Mouse (Mus musculus): ENCODE measurements at regions not wholly inside any gene's neighbourhood (a gene's known extent, or its start where the extent isn't known, plus 50 kb on each side); places are given as distances from the start of the nearest gene placed in this dataset.
"Not testable (repeated sequence)": the region's sequence is repeated elsewhere in the genome, so short reads cannot be mapped to it uniquely, and the experiment has no call there.

DNA sequence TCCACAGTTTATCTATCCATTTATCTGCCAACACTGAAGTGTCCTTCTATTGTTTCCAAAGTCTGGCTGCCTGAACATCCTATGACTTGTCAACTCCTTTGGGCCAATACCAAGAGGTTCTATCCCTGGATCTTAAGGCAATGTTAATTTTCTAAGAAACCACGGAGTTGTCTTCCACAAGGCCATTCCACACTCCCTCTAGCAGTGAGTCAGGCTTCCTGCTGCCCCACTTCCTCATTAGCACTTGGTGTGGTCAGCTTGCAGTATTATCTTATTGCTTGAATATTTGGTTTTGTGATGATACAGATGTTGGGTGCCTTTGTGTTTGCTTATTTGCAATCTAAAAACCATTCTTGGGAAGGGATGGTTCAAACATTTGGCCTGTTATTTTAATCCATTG is 87.5 kb upstream of the Ppp2r2d start:
- intact Hi-C loops (cut with DNase I), result no loop called here
- no peak for DNase-seq (ENCODE audit: low spot score in 2 of 2)

DNA sequence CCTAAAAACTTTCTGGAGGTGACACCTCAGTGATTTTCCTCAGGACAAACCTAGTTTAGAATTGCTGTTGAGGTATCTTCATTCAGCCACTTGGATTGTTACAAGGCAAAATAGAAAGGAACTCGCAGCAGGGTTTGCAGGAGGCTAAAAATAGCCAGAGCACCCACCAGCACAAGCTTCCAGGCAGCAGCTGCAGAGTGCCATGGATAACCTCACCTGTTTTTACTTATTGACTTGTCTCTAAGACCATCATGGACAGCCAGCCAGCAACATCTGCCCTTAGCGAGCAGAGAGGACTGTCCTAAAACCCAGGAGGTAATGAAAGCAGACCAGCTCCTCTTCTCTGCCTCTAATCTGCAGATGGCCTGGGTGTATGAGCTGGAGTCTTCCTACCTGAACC is 97.4 kb upstream of the Ppp2r2d start:
- DNase-seq (ENCODE audit: low spot score in 2 of 2), result peak in 1 of 2 experiments; percentile 6
- intact Hi-C loops (cut with DNase I), result no loop called here

DNA sequence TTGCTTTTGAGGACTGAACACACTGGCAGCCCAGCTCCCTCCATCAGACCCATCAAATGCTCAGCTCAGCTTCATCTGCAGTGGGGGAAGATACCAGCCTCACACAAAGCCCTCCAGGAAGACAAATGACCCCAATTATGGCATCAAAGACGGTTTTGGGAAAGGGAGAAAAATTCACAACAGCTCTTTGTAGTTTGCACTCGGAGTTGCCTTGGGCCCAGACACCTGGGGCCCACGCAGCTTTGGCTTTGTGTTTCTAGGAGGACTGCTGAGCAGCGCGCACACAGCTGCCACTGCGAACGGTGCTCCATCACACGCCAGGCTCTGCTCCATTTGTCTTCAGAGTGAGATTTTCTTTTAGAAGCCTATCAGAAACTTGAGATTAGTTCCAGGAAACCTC is 99.3 kb upstream of the Ppp2r2d start:
- intact Hi-C loops (cut with DNase I), result no loop called here
- no peak for DNase-seq (ENCODE audit: low spot score in 2 of 2)

DNA sequence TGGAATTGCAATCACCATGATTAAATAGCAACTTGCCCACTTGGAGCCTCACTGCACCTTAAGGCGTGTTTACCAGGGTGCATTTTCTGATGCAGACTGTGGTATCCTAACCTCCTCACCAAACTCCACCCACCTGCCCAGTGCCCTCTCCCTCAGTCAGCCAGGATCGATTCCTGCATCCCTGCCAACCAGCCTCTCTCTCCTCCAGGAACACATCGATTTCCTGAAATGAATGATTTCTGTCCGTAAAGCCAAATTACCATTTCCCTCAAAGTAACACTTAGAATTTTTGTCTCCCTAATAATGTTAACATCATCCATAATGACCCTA is 103.4 kb upstream of the Ppp2r2d start:
- intact Hi-C loops (cut with DNase I), result no loop called here
- DNase-seq (ENCODE audit: low spot score in 2 of 2), result no peak

DNA sequence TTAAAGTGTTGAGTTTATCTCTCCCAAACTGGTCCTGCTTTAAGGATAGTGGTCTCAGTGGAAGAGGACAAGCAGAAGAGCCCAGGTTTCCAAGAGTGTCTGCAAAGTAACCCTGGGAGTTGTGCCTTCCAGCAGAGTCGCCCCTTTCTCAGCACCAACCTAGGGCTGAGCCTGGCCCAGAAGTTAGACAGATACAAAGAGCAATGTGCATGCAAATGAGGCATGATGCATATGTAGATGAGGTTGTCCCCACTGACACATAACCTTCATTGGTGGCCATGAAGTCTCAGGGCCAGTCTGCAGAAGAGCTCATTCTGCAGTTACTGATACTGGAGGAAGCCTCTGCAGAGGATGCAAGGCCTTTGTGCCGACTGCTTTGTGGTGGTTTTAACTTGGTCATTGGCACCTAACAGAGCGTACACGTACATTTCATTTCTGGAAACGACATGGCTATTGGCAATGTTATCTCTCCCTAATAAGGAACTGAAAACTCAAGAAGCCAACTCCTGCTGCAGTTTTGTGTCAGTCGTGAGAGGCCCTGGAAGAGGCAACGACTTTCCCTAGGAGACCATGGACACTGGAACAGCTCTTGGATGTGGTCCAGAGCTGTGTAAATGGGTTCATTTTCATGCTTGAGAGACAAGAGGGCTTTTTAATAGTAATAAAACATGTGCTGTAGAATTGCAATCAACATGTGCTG is 103.9 kb upstream of the Ppp2r2d start:
- DNase-seq (ENCODE audit: low spot score in 2 of 2), result no peak
- intact Hi-C loops (cut with DNase I), result no loop called here

DNA sequence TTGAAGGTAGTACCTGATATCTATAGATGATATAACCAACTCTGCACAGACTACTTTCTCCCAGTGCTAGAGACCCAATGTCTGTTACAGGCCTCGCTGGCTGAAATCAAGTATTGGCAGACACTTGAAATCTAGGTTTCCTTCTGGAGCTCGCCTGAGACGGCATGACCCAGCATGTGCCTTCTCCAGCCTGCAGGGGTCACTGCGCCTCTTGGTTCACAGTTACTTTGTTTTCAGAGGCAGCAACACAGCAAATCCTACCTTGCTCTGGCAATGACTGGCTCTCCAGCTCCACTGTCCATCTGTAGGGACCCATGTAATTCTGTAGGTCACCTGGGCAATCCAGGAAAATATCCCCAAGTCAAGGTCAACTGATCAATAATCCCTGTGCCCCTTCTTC is 111.6 kb upstream of the Ppp2r2d start:
- intact Hi-C loops (cut with DNase I), result loop anchor here (1.0 kb wide), 1 partner anchor 93 kb away; no protein-coding TSS in a partner anchor

DNA sequence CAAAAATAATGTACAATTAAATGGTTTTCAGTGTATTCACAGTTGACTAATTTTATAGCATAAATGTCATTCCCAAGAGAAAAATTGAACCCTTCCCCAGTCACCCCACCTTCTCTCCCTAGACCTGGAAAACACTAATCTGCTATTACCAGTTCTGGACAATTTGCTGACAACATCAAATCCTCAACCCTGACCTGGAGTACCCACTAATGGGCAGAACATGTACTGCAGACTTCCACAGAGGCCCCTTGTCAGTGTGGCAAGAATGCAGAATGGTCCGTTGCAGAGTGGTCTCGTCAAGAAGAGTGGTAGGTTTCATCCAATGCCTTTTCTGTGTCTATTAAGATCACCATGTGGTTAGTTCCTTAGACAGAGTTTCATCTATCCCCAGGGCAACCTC is 121.0 kb upstream of the Ppp2r2d start:
- intact Hi-C loops (cut with DNase I), result loop anchor here (5.0 kb wide), 1 partner anchor 283 kb away; no protein-coding TSS in a partner anchor

More for the DNA sequence above, 111.6 kb upstream of the Ppp2r2d start:
- DNase-seq (ENCODE audit: low spot score in 2 of 2), result peak; percentile 30 to 49

DNA sequence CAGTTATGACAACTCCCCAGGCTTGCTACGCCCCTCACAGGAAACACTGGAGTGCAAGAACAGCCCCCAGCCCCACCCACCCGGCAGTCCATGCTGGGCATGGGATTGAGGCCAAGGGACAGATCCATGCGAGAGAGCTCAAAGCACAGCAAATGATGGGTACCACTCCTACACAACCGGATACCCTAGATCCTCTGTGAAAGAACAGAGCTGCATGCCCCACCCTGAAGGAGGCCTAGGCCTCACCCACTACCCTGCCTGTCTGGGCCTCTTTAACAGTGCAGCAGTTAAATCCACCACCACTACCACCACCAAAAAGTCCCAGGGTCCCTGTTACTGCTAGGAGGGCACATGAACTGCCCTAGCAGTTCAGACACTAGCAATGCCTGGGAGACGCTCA is 126.3 kb upstream of the Ppp2r2d start:
- intact Hi-C loops (cut with DNase I), result loop anchor here (5.0 kb wide), 1 partner anchor 277 kb away; no protein-coding TSS in a partner anchor
- DNase-seq (ENCODE audit: low spot score in 2 of 2), result no peak

More for the DNA sequence above, 121.0 kb upstream of the Ppp2r2d start:
- no peak for DNase-seq (ENCODE audit: low spot score in 2 of 2)

DNA sequence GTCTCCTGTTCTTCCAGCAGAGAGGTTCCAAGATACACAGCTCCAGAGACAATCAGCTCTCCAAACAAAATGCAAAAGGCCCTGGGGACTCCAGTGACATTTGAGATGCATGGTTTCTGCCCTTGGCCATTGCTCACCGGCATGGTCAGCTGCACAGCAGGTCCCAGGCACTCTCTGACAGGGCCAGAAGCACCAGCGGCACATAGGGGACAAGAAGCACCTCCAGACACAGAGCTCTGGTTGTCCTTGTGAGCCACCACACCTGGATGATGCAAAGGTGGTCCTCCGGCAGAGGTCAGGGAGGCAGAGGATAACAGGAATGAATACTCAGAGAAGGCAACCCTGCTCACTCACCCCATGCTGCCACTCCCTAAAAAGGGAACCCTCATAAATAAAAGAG is 126.8 kb upstream of the Ppp2r2d start:
- intact Hi-C loops (cut with DNase I), result no loop called here
- no peak for DNase-seq (ENCODE audit: low spot score in 2 of 2)

DNA sequence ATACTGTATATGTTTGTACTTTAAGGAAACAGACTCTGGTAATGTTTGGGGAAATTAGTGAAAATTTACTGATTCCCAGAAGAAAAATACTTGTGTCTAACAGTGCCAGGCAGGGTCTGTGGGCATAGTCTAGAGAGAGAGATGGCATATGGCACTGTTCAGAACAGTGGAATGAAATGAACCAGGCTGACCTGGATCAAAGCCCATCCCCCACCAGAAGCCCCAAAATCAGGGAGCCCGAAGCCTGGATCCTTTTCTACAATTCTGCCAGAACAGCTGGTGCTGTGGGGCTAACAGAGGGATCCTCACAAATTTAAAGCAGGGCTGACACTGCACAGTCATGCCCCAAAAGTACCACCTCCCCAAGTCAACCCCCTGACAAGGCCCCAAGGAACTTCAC is 131.1 kb upstream of the Ppp2r2d start:
- intact Hi-C loops (cut with DNase I), result no loop called here
- no peak for DNase-seq (ENCODE audit: low spot score in 2 of 2)

DNA sequence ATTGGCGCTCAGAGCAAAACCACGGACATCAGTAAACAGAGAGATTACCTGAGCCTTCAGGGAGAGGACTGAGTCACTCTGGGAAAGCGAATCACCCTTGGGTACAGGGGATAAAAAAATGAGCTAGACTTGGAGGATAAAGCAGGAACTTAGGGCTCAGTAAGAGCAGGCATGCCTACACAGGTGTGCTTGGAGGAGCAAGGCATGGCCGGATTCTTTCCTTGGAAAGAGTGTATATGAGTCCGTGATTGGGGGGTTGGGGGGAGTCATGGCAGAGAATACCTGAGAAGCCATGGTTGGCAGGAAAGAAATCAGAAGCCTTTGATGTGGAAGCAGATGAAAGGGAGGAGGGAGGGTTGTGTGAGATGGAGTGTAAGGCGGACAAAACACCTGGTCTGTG is 137.5 kb upstream of the Ppp2r2d start:
- intact Hi-C loops (cut with DNase I), result no loop called here
- DNase-seq (ENCODE audit: low spot score in 2 of 2), result no peak

DNA sequence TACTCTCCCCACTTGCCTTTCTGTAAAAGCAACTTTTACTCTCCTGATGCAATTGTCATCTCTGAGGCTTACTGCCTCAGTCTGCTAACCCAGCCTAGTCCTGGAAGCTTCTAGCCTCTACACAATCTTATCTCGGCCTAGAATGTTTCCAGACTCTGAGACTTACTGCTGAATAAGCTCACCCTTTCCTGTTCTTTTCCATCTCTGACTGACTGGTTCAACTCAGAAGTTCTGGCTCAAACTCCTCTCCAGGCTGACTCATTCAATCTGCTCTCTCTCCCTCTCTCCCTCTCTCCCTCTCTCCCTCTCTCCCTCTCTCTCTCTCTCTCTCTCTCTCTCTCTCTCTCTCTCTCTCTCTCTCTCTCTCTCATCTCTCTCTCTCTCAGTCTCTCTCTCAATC is 146.3 kb upstream of the Ppp2r2d start:
- DNase-seq (ENCODE audit: low spot score in 2 of 2); intact Hi-C loops (cut with DNase I): not testable (repeated sequence)

DNA sequence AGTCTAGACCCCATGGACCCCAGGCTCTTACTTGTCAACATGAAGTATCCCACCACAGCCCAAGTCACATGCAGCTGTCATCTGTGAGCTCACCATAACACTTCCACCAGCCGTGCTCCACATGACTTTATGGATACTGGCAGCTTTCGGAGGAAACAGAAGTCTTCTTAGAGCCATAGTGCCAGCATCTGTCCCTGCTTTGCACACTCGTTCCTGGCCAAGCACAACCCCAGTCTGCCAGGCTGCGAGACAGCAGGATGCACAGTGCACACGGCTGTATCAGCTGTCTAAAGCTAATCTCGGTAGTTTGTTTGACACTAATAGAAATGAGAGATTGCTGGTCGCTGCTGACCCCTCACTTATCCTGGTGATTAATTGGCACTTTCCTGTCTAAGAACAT is 163.7 kb upstream of the Ppp2r2d start:
- peak in 1 of 2 experiments; percentile 18 for DNase-seq (ENCODE audit: low spot score in 2 of 2)
- intact Hi-C loops (cut with DNase I), result no loop called here

DNA sequence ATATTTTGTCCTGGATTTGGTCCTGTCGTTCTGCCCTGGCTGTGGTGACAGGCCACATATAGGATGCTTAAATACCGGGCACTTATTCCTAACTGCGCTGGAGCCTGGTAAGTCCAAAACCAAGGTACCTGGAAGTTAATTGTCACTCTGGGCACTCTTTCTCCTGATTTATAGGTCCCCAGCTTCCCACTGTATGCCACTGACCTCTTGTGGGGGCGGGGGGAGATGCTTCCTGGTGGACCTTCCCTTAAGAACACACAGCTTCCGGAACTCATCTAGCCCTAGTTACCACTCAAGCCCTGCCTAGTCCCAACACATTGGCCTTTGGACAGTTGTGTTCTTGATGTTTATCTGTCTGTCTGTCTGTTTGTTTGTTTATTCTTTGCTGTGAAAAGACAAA is 165.3 kb upstream of the Ppp2r2d start:
- intact Hi-C loops (cut with DNase I), result no loop called here
- no peak for DNase-seq (ENCODE audit: low spot score in 2 of 2)

DNA sequence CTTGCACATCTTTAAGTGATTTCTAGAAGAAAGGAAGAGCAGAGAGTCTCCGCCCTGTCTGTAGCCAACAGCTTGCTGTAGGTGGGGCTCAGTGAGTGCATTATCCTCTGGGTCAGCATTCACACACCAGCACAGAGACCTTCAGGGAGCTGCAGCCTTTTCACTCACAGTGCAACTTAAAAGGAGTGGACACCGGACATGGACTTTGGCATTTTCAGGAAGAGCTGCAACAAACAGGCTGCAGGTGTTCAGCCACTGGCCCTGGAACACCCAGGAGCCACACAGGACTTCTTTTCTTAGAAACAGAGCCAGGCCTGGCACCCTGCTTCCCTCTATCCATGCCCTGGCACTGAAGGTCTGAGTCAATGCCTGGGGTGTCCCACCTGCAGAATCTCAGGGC is 166.3 kb upstream of the Ppp2r2d start:
- DNase-seq (ENCODE audit: low spot score in 2 of 2), result no peak
- intact Hi-C loops (cut with DNase I), result no loop called here

DNA sequence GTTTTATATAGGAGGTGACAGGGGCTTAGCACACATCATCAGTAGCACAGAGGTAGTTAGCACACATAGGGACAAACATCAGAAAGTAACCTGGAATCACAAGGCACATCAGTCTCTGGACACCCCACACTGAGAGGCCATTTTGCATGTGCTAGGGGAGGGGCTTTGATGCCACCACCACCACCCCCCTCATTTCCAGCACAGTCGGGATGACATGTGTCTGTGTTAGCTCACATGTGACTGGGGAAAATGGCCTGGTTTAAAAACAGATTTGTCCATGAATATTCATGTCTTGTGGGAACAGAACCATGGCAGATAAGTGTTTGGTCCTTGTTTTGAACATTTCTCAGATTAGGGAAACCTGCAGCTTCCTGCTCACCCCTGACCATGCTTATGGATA is 172.9 kb upstream of the Ppp2r2d start:
- DNase-seq (ENCODE audit: low spot score in 2 of 2), result peak in 1 of 2 experiments; percentile 49
- intact Hi-C loops (cut with DNase I), result no loop called here

DNA sequence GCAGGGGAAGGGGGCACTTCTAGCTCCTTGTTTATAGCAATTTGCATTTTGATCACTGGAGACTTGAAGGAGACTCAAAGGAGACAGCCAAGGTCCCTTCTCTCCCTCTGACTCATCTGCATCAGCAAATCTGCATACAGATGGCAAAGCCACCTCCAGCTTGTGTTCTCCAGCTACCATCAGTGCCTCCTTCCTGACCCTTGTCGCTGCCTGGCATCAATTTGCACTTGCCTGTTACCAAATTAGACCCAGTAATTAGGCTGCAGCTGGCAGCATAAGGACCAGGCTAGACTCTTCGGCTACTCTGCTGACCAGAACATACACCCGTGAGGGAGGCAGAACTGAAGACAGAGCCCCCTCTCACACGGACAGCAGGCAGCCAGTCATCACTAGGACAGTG is 177.5 kb upstream of the Ppp2r2d start:
- peak; percentile 11 to 54 for DNase-seq (ENCODE audit: low spot score in 2 of 2)
- intact Hi-C loops (cut with DNase I), result no loop called here

DNA sequence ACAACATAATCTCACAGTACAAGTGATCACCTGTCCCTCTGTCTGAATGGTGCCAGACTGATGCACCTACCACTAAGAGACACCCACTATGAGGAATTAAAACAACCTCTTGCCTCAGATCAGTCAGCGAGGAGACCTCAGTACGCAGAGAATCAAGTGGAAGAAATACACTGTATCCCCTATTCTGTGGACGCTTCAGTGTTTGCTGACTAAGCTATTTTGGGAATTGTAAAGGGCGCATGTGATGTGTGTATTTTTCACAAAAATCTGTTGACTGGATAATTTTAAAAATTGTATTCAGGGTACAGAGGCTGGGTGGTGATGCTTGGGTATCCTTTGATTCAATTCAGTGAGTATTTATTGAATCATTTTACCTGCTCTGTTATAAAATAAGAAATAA is 185.8 kb upstream of the Ppp2r2d start:
- no peak for DNase-seq (ENCODE audit: low spot score in 2 of 2)
- intact Hi-C loops (cut with DNase I), result no loop called here

DNA sequence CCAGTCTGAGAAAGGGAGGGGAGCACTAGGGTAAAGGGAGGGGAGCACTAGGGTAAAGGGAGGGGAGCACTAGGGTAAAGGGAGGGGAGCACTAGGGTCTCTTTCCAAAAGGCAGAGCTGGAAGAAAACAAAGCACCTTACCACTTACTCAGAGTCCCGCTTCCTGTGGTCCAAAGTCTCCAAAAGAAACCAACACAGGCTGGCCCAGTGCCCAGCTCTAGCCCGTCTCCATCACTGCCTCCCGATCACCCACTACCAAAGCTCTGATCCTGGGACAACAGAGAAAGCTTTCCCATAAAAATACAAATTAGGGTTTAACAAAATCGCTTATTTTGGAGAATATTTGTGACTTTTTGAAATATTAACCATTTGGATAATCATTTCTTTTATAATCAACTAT is 188.4 kb upstream of the Ppp2r2d start:
- DNase-seq (ENCODE audit: low spot score in 2 of 2), result no peak
- intact Hi-C loops (cut with DNase I), result no loop called here

DNA sequence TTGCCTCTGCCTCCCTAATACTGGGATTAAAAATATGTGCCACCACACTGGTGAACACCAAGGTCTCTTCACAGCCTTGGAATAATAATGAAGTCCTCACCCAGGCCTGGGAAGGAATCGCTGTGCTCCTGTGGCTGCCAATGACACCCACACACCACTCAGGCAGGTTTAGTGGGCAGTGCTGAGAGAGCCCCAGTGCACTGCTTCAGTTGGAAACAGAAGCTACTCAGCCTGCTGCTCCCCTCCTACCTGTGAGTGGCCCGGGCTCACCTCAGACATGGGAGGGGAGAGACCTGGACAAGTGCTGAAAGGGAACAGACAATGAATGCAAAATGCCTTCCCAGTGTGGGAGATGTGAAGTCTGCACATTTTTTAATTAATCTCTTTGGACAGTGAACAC is 188.8 kb upstream of the Ppp2r2d start:
- intact Hi-C loops (cut with DNase I), result no loop called here
- DNase-seq (ENCODE audit: low spot score in 2 of 2), result no peak

DNA sequence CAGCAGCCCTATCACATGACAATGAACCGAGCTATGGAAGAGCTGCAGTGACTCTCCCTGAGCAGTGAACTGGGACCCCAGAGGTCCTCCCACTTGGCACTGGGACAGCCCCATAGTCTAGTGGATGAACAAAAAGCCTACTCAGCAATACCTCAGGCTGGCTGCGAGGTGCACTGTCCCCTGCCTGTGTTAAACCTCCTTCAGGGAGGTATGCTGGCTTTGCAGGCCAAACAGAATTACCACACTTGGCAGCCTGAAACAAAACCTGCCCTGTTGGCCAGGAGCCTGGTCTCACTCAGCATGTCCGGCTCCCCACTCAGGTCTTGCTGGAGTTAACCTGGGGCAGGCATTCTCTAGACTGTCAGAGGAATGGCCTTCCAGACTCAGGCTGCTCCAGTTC is 189.9 kb upstream of the Ppp2r2d start:
- intact Hi-C loops (cut with DNase I), result no loop called here
- no peak for DNase-seq (ENCODE audit: low spot score in 2 of 2)

DNA sequence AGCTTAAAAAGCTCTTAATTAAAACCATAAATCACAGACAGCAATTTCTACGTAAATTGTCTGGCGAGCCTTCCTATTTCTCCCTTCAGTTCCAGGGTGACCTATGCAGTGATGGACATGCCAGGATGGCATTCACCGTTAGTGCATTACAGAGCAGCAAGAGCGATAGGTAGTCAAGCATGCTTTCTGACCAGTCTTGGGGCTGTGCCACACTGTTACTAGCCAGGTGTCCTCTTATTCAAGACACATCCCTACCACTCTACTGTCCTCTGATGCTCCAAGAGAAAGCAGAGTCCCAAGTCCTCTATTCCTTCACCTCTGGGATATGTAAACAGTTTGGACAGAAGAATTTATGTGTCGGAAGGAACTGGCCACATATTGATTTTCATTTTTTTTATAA is 194.9 kb upstream of the Ppp2r2d start:
- DNase-seq (ENCODE audit: low spot score in 2 of 2), result no peak
- intact Hi-C loops (cut with DNase I), result no loop called here
